Mouse (Mus musculus) heart, adult 8-10 months (tissue): ENCODE data around the gene Rrp15. TPM values are rescaled to one million over a fixed set of nuclear protein-coding genes. Genes with fewer than 3 reads are reported as not detected.
A peak's percentile ranks its signal among the peaks of the same experiment; 100 is the strongest.
"Not testable (repeated sequence)": the region's sequence is repeated elsewhere in the genome, so short reads cannot be mapped to it uniquely, and the experiment has no call there.

ENCODE experiments used
- DNase-seq: peaks from one replicate; pipeline ENCODE4 v3.0.0; 2022; ENCODE audit warnings: low spot score
- total RNA-seq, 4 experiments: library from RNA; stranded (reverse); gene quantifications; 2 replicates each; pipeline ENCODE4 v1.2.4; 2022

Rrp15 gene
- total RNA-seq, result 1 to 10 TPM; 6.9 to 8.0 (median 7.8) TPM

GRCm38 (mm10) chr1:186748724-186749653, at the start of gene Rrp15:
Gene Rrp15 (minus strand): TSS chr1:186749358.
- peak; percentile 85 for DNase-seq

GRCm38 (mm10) chr1:186797991-186798390, 48.8 kb upstream of the Rrp15 start:
- no peak for DNase-seq

GRCm38 (mm10) chr1:186785359-186785758, 36.2 kb upstream of the Rrp15 start:
- no peak for DNase-seq

- no peak for DNase-seq
These were observed 31.7 kb upstream of the Rrp15 start for GRCm38 (mm10) chr1:186780826-186781225.

- no peak for DNase-seq
These were observed 24.0 kb upstream of the Rrp15 start for GRCm38 (mm10) chr1:186773124-186773523.

- DNase-seq, result no peak
These were observed 23.5 kb upstream of the Rrp15 start for GRCm38 (mm10) chr1:186772547-186773077.

- DNase-seq, result no peak
These were observed 22.8 kb upstream of the Rrp15 start for GRCm38 (mm10) chr1:186772005-186772404.

GRCm38 (mm10) chr1:186770659-186771058, 21.5 kb upstream of the Rrp15 start:
- DNase-seq, result no peak

- DNase-seq, result no peak
These were observed 19.2 kb upstream of the Rrp15 start for GRCm38 (mm10) chr1:186768392-186768791.

GRCm38 (mm10) chr1:186763451-186763850, 14.3 kb upstream of the Rrp15 start:
- not testable (repeated sequence) for DNase-seq

- DNase-seq, result no peak
These were observed 621 bp upstream of the Rrp15 start for GRCm38 (mm10) chr1:186749675-186750283.

GRCm38 (mm10) chr1:186739828-186740227, 9.3 kb downstream of the Rrp15 start:
- DNase-seq, result no peak

- no peak for DNase-seq
These were observed 13.6 kb downstream of the Rrp15 start for GRCm38 (mm10) chr1:186735537-186735936.

- DNase-seq, result no peak
These were observed 16.1 kb downstream of the Rrp15 start for GRCm38 (mm10) chr1:186733052-186733451.

GRCm38 (mm10) chr1:186728778-186729177, 20.4 kb downstream of the Rrp15 start:
- no peak for DNase-seq

- DNase-seq, result no peak
These were observed 23.0 kb downstream of the Rrp15 start for GRCm38 (mm10) chr1:186726117-186726516.

GRCm38 (mm10) chr1:186722299-186722698, 26.9 kb downstream of the Rrp15 start:
- no peak for DNase-seq

- peak; percentile 77 for DNase-seq
These were observed 27.3 kb downstream of the Rrp15 start for GRCm38 (mm10) chr1:186721846-186722245.

- no peak for DNase-seq
These were observed 28.0 kb downstream of the Rrp15 start for GRCm38 (mm10) chr1:186721166-186721565.

GRCm38 (mm10) chr1:186719708-186720107, 29.4 kb downstream of the Rrp15 start:
- DNase-seq, result no peak

- no peak for DNase-seq
These were observed 30.3 kb downstream of the Rrp15 start for GRCm38 (mm10) chr1:186718881-186719280.
